Mouse (Mus musculus) lung, adult 2 months (tissue): ENCODE data around the gene Rnf185.

Experiments used
- CTCF ChIP-seq: fragments of 200-500 bp; IDR thresholded peaks from 2 replicates; pipeline ENCODE4 v1.5.1; 2011; ENCODE audit warnings: mild to moderate bottlenecking, low read length, control low read depth; ENCODE audit not compliant: insufficient read depth
- POLR2A ChIP-seq: fragments of 200-500 bp; IDR thresholded peaks from 2 replicates; pipeline ENCODE4 v1.6.1; 2011; ENCODE audit warnings: low read depth, mild to moderate bottlenecking, control low read depth, low read length, borderline replicate concordance; ENCODE audit errors: extremely low read depth

DNA sequence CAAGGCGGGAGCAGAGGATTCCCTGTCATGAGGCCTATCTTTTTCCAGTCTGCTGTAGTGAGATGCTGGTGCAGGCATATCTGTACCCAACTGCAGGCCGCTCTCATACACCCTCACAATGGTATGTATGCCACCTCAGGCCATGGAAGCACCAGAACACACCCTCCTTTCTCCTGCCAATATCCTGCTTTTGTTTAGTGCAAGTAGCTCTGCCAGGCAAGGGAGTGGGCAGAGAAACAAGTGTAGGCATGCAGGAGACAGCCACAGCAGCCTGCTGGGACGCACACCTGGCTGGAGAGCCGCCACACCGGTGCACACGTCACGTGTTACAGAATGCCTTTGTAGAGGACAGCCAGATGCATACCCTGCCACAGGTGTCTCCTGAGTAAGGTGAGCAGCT lies 85.8 kb downstream of the Rnf185 start:
- TF ChIP-seq POLR2A, result no peak
- no peak for TF ChIP-seq CTCF
